Mouse (Mus musculus) spleen, embryonic (tissue): ENCODE measurements around the gene Ruvbl1.

Experiments used
- CTCF ChIA-PET: fragments of 350-600 bp; sonication (Branson Sonifier 250); formaldehyde crosslinking; loops from one replicate; lab custom pipeline; 2022; lab: Charles Lee

The Ruvbl1 gene

GRCm38 (mm10) chr6:88544644-88545396, 79.6 kb downstream of the Ruvbl1 start:
- CTCF ChIA-PET: no interaction called here

- CTCF ChIA-PET: no interaction called here
Measured at GRCm38 (mm10) chr6:88545397-88545790, 80.2 kb downstream of the Ruvbl1 start.
